Comparison of ENCODE assay signal across 10 mouse cellular contexts in genomic region chr6:112287671-112288070, GRCm38 (mm10). TPM values are rescaled to one million over a fixed set of nuclear protein-coding genes. Genes with fewer than 3 reads are reported as not detected.
A peak's percentile ranks its signal among the peaks of the same experiment; 100 is the strongest.
DNase-seq lines count a peak whose midpoint lies in the region; ATAC-seq and TF ChIP-seq lines count a peak whose summit lies in the region.
"Had no signal": no experiment of that assay in that cellular context is flagged by ENCODE, and none has a peak within 500 bp of the region (broad histone marks: within the 10 kb centered on the region; RNA-seq: fewer than 3 reads in every experiment).

No protein-coding gene starts in this region.

- H3K27ac ChIP-seq in intestine, embryonic 15.5 days, result 0 out of 2 replicates have a peak overlapping the region, but pooled peaks have one; percentile 17
- H3K27ac ChIP-seq in intestine, postnatal 0 days (ENCODE audit: low read depth, low read length), result no peak overlapping the region; the same call in 1 of the 2 replicates
- H3K27ac ChIP-seq in heart, postnatal 0 days (ENCODE audit: low read depth), result peak overlapping the region; percentile 48; the same call in 1 of the 2 replicates
- H3K27ac ChIP-seq: embryonic facial prominence, embryonic 12.5 days had no signal

- WGBS in intestine, embryonic 15.5 days, result 82% methylated on average over 9 of the region's 9 CpGs
- 87% methylated on average over 9 of the region's 9 CpGs for WGBS in intestine, postnatal 0 days
- 84% methylated on average over 9 of the region's 9 CpGs for WGBS in heart, postnatal 0 days

- H3K4me3 ChIP-seq in intestine, embryonic 15.5 days (replicated peaks), result no peak overlapping the region
- no peak overlapping the region for H3K4me3 ChIP-seq in intestine, postnatal 0 days (ENCODE audit: low read depth, low read length)
- no peak overlapping the region for H3K4me3 ChIP-seq in heart, postnatal 0 days (ENCODE audit: low read depth, low read length)
- H3K4me3 ChIP-seq: embryonic facial prominence, embryonic 12.5 days had no signal

- no peak for ATAC-seq in intestine, embryonic 15.5 days
- no peak for ATAC-seq in intestine, postnatal 0 days
- peak; percentile 71 for ATAC-seq in heart, postnatal 0 days (ENCODE audit: insufficient read depth, low read depth)
- ATAC-seq: forebrain, embryonic 14.5 days had no signal

- DNase-seq in heart, postnatal 0 days (ENCODE audit: low spot score), result no peak
- DNase-seq in kidney, postnatal 36 days, result peak; percentile 65 to 69
- DNase-seq in layer of hippocampus, adult 9-10 months (ENCODE audit: low spot score), result no peak
- no peak for DNase-seq in thymus, postnatal 36 days
- no peak for DNase-seq in Muller cell, postnatal 12 days (ENCODE audit: inconsistent ontology term)
- DNase-seq: cerebellum, adult 2 months had no signal

- H3K4me1 ChIP-seq in intestine, embryonic 15.5 days (replicated peaks), result no peaks in the 10 kb centered on the region
- H3K4me1 ChIP-seq in intestine, postnatal 0 days (replicated peaks; ENCODE audit: control insufficient read depth, insufficient read depth, low read length), result no peaks in the 10 kb centered on the region
- H3K4me1 ChIP-seq in heart, postnatal 0 days (ENCODE audit: control insufficient read depth, insufficient read depth), result 0 out of 2 replicates have a peak, but pooled peaks cover 6% of the 10 kb centered on the region
- H3K4me1 ChIP-seq: embryonic facial prominence, embryonic 12.5 days had no signal

- no peaks in the 10 kb centered on the region for H3K9me3 ChIP-seq in intestine, embryonic 15.5 days
- H3K9me3 ChIP-seq in intestine, postnatal 0 days (ENCODE audit: control insufficient read depth), result no peaks in the 10 kb centered on the region
- no peaks in the 10 kb centered on the region for H3K9me3 ChIP-seq in heart, postnatal 0 days (replicated peaks; ENCODE audit: control insufficient read depth, low read length)
- H3K9me3 ChIP-seq: embryonic facial prominence, embryonic 12.5 days had no signal

- no peak overlapping the region for H3K9ac ChIP-seq in intestine, embryonic 15.5 days
- no peak overlapping the region for H3K9ac ChIP-seq in intestine, postnatal 0 days (ENCODE audit: low read depth, low read length)
- H3K9ac ChIP-seq in heart, postnatal 0 days (replicated peaks; ENCODE audit: low read depth, low read length), result no peak overlapping the region
- H3K9ac ChIP-seq: embryonic facial prominence, embryonic 12.5 days had no signal

- H3K4me2 ChIP-seq in intestine, embryonic 15.5 days (replicated peaks), result no peak overlapping the region
- H3K4me2 ChIP-seq in intestine, postnatal 0 days (replicated peaks; ENCODE audit: low read depth), result no peak overlapping the region
- no peak overlapping the region for H3K4me2 ChIP-seq in heart, postnatal 0 days (ENCODE audit: low read depth, low read length)
- H3K4me2 ChIP-seq: embryonic facial prominence, embryonic 12.5 days had no signal

- no peaks in the 10 kb centered on the region for H3K27me3 ChIP-seq in intestine, embryonic 15.5 days (replicated peaks)
- H3K27me3 ChIP-seq in intestine, postnatal 0 days (replicated peaks; ENCODE audit: control insufficient read depth, insufficient read depth, low read length), result no peaks in the 10 kb centered on the region
- H3K27me3 ChIP-seq in heart, postnatal 0 days (ENCODE audit: control insufficient read depth, insufficient read depth, low read length), result no peaks in the 10 kb centered on the region
- H3K27me3 ChIP-seq: embryonic facial prominence, embryonic 12.5 days had no signal

- no peaks in the 10 kb centered on the region for H3K36me3 ChIP-seq in intestine, embryonic 15.5 days
- no peaks in the 10 kb centered on the region for H3K36me3 ChIP-seq in intestine, postnatal 0 days (ENCODE audit: control insufficient read depth, insufficient read depth)
- H3K36me3 ChIP-seq in heart, postnatal 0 days (replicated peaks; ENCODE audit: control insufficient read depth, insufficient read depth, low read length), result peaks cover 12% of the 10 kb centered on the region; the same call in 1 of the 2 replicates
- H3K36me3 ChIP-seq: embryonic facial prominence, embryonic 12.5 days had no signal

- TF ChIP-seq EP300 in heart, postnatal 0 days (IDR thresholded peaks at IDR 0.05; ENCODE audit: low read depth), result peak; percentile 39; the same call in 1 of the 2 replicates

- no peak for TF ChIP-seq CTCF in intestine, postnatal 0 days (IDR thresholded peaks at IDR 0.05; ENCODE audit: low read depth)
- TF ChIP-seq CTCF in heart, postnatal 0 days (IDR thresholded peaks at IDR 0.05; ENCODE audit: low read depth), result no peak

RNA-seq across cellular contexts. Expression of gene Lmcd1, which starts 14.1 kb away (rescaled TPM):
- polyA plus RNA-seq in intestine, embryonic 15.5 days (2015; fragmentation: Nextera tagmentation; extraction: Ambion mirVana), result 12.2 and 13.4 TPM in 2 replicates
- polyA plus RNA-seq in intestine, postnatal 0 days (2015; fragmentation: Nextera tagmentation; extraction: Ambion mirVana), result 8.0 and 8.7 TPM in 2 replicates
- total RNA-seq in heart, postnatal 0 days (2014; rRNA removed; ENCODE audit: low replicate concordance), result 62.4 and 86.9 TPM in 2 replicates
- polyA plus RNA-seq in heart, postnatal 0 days (2015; fragmentation: Nextera tagmentation; extraction: Ambion mirVana), result 34.8 and 35.2 TPM in 2 replicates

Comparison
In these comparisons a context has a peak if more than half of its experiments do, and no peak if none do; other contexts are left out.
1. DNase-seq: peak in kidney, postnatal 36 days (2 of 2); none in heart, postnatal 0 days (single experiment), layer of hippocampus, adult 9-10 months (single experiment), thymus, postnatal 36 days (0 of 2) and Muller cell, postnatal 12 days (single experiment).